Mouse (Mus musculus) neural tube, embryonic 15.5 days (tissue): ENCODE data around the gene Il18. TPM values are rescaled to one million over a fixed set of nuclear protein-coding genes. Genes with fewer than 3 reads are reported as not detected.

ENCODE experiments used
- ATAC-seq: fragments of 200-750 bp; cut with Nextera tagmentation; 2 replicates; pipeline ENCODE4 v1.8.0; 2017; ENCODE audit warnings: mild to moderate bottlenecking, moderate TSS enrichment, moderate library complexity; ENCODE audit not compliant: low FRiP score
- H3K27ac ChIP-seq: fragments of 300-500 bp; sonication (generic); replicated peaks from 2 replicates; pipeline ENCODE4 v1.5.1; 2015; ENCODE audit warnings: mild to moderate bottlenecking, inconsistent platforms
- H3K27me3 ChIP-seq: fragments of 300-500 bp; sonication (generic); replicated peaks from 2 replicates; pipeline ENCODE4 v1.6.1; 2015; ENCODE audit warnings: inconsistent platforms
- H3K36me3 ChIP-seq: fragments of 300-500 bp; sonication (generic); 2 replicates; pipeline ENCODE4 v1.6.1; 2015; ENCODE audit warnings: inconsistent platforms
- H3K4me1 ChIP-seq: fragments of 300-500 bp; sonication (generic); 2 replicates; pipeline ENCODE4 v1.6.1; 2015; ENCODE audit warnings: inconsistent platforms
- H3K4me2 ChIP-seq: fragments of 300-500 bp; sonication (generic); 2 replicates; pipeline ENCODE4 v1.6.1; 2015; ENCODE audit warnings: inconsistent platforms, mild to moderate bottlenecking, moderate library complexity
- H3K4me3 ChIP-seq: fragments of 300-500 bp; sonication (generic); replicated peaks from 2 replicates; pipeline ENCODE4 v1.5.1; 2015; ENCODE audit warnings: mild to moderate bottlenecking, inconsistent platforms
- H3K9ac ChIP-seq: fragments of 300-500 bp; sonication (generic); replicated peaks from 2 replicates; pipeline ENCODE4 v1.6.1; 2015; ENCODE audit warnings: mild to moderate bottlenecking, inconsistent platforms
- H3K9me3 ChIP-seq: fragments of 300-500 bp; sonication (generic); replicated peaks from 2 replicates; pipeline ENCODE4 v1.6.1; 2016; ENCODE audit warnings: inconsistent platforms
- WGBS: fragments of 180-500 bp; shearing (Covaris S2); methylation state at CpG from one replicate; pipeline ENCODE4 v1.1.7; 2015; ENCODE audit warnings: mixed read lengths; 5-methylcytosine and 5-hydroxymethylcytosine counted together
- polyA plus RNA-seq: library from polyadenylated mRNA; unstranded; fragments of >200 nt; fragmentation: Nextera tagmentation; extraction: Ambion mirVana; gene quantifications from 2 replicates; pipeline ENCODE4 v1.2.1, GENCODE M21; 2015

The Il18 gene
- polyA plus RNA-seq, 1 experiment from 2014 or later = 18.2 TPM

GRCm38 (mm10) chr9:50530890-50531289 lies 23.7 kb upstream of the Il18 start:
- Histone ChIP-seq H3K4me2 (no peak overlapping the region), H3K27ac (no peak overlapping the region), H3K9ac (no peak overlapping the region), H3K4me1 (peaks cover 16% of the 10 kb centered on the region), H3K36me3 (no peaks in the 10 kb centered on the region), H3K27me3 (no peaks in the 10 kb centered on the region), H3K4me3 (no peak overlapping the region), H3K9me3 (no peaks in the 10 kb centered on the region)
- ATAC-seq = no peak
- WGBS = 36% methylated on average over 2 of the region's 2 CpGs

GRCm38 (mm10) chr9:50533328-50533727 lies 21.3 kb upstream of the Il18 start:
- H3K4me3 ChIP-seq = no peak overlapping the region
- H3K36me3 ChIP-seq = no peaks in the 10 kb centered on the region
- ATAC-seq = no peak
- H3K4me2 ChIP-seq = no peak overlapping the region
- WGBS = 85% methylated on average over 11 of the region's 11 CpGs
- H3K9ac ChIP-seq = no peak overlapping the region
- no peaks in the 10 kb centered on the region for H3K9me3 ChIP-seq
- no peaks in the 10 kb centered on the region for H3K27me3 ChIP-seq
- no peak overlapping the region for H3K27ac ChIP-seq
- H3K4me1 ChIP-seq = no peaks in the 10 kb centered on the region

- Histone ChIP-seq H3K4me3 (no peak overlapping the region), H3K36me3 (no peaks in the 10 kb centered on the region), H3K27ac (no peak overlapping the region), H3K9ac (no peak overlapping the region), H3K4me2 (no peak overlapping the region), H3K27me3 (no peaks in the 10 kb centered on the region), H3K9me3 (no peaks in the 10 kb centered on the region), H3K4me1 (no peaks in the 10 kb centered on the region)
- no peak for ATAC-seq
- 84% methylated on average over 3 of the region's 3 CpGs for WGBS
These were observed 20.8 kb upstream of the Il18 start for GRCm38 (mm10) chr9:50533791-50534190.

- Histone ChIP-seq H3K4me3 (no peak overlapping the region), H3K9ac (no peak overlapping the region), H3K4me1 (no peaks in the 10 kb centered on the region), H3K9me3 (no peaks in the 10 kb centered on the region), H3K4me2 (no peak overlapping the region), H3K27me3 (no peaks in the 10 kb centered on the region), H3K27ac (no peak overlapping the region), H3K36me3 (no peaks in the 10 kb centered on the region)
- 83% methylated on average over 5 of the region's 5 CpGs for WGBS
- ATAC-seq = no peak
These were observed 18.7 kb upstream of the Il18 start for GRCm38 (mm10) chr9:50535930-50536329.

GRCm38 (mm10) chr9:50536603-50537135 lies 18.0 kb upstream of the Il18 start:
- Histone ChIP-seq H3K4me1 (no peaks in the 10 kb centered on the region), H3K27me3 (no peaks in the 10 kb centered on the region), H3K9me3 (no peaks in the 10 kb centered on the region), H3K4me3 (no peak overlapping the region), H3K36me3 (no peaks in the 10 kb centered on the region), H3K27ac (no peak overlapping the region), H3K4me2 (no peak overlapping the region), H3K9ac (no peak overlapping the region)
- 86% methylated on average over 7 of the region's 7 CpGs for WGBS
- no peak for ATAC-seq

GRCm38 (mm10) chr9:50537295-50537694 lies 17.3 kb upstream of the Il18 start:
- Histone ChIP-seq H3K4me3 (no peak overlapping the region), H3K9me3 (no peaks in the 10 kb centered on the region), H3K27me3 (no peaks in the 10 kb centered on the region), H3K27ac (no peak overlapping the region), H3K4me2 (no peak overlapping the region), H3K9ac (no peak overlapping the region), H3K36me3 (no peaks in the 10 kb centered on the region), H3K4me1 (no peaks in the 10 kb centered on the region)
- ATAC-seq = no peak
- WGBS = 78% methylated on average over 4 of the region's 4 CpGs

- Histone ChIP-seq H3K27ac (no peak overlapping the region), H3K4me2 (no peak overlapping the region), H3K9me3 (no peaks in the 10 kb centered on the region), H3K36me3 (no peaks in the 10 kb centered on the region), H3K4me3 (no peak overlapping the region), H3K27me3 (no peaks in the 10 kb centered on the region), H3K4me1 (no peaks in the 10 kb centered on the region), H3K9ac (no peak overlapping the region)
- no peak for ATAC-seq
- WGBS = 76% methylated on average over 7 of the region's 7 CpGs
These were observed 14.5 kb upstream of the Il18 start for GRCm38 (mm10) chr9:50540170-50540569.

GRCm38 (mm10) chr9:50542401-50542800 lies 12.2 kb upstream of the Il18 start:
- no peak for ATAC-seq
- Histone ChIP-seq H3K9me3 (no peaks in the 10 kb centered on the region), H3K4me3 (no peak overlapping the region), H3K9ac (no peak overlapping the region), H3K27ac (no peak overlapping the region), H3K4me1 (no peaks in the 10 kb centered on the region), H3K4me2 (no peak overlapping the region), H3K36me3 (no peaks in the 10 kb centered on the region), H3K27me3 (no peaks in the 10 kb centered on the region)
- 80% methylated on average over 9 of the region's 9 CpGs for WGBS

GRCm38 (mm10) chr9:50547859-50548478 lies 6.7 kb upstream of the Il18 start:
- Histone ChIP-seq H3K27ac (no peak overlapping the region), H3K4me2 (no peak overlapping the region), H3K4me3 (no peak overlapping the region), H3K27me3 (no peaks in the 10 kb centered on the region), H3K4me1 (no peaks in the 10 kb centered on the region), H3K9ac (no peak overlapping the region), H3K9me3 (no peaks in the 10 kb centered on the region), H3K36me3 (no peaks in the 10 kb centered on the region)
- ATAC-seq = no peak
- 64% methylated on average over 5 of the region's 5 CpGs for WGBS

GRCm38 (mm10) chr9:50548936-50549335 lies 5.7 kb upstream of the Il18 start:
- WGBS = 91% methylated on average over 4 of the region's 4 CpGs

GRCm38 (mm10) chr9:50552206-50552605 lies 2.4 kb upstream of the Il18 start:
- Histone ChIP-seq H3K9ac (no peak overlapping the region), H3K4me2 (no peak overlapping the region), H3K4me3 (no peak overlapping the region), H3K27ac (no peak overlapping the region), H3K36me3 (no peaks in the 10 kb centered on the region), H3K9me3 (no peaks in the 10 kb centered on the region), H3K27me3 (no peaks in the 10 kb centered on the region), H3K4me1 (peaks cover 14% of the 10 kb centered on the region)
- ATAC-seq = no peak
- WGBS = 94% methylated on average over 5 of the region's 5 CpGs

More at GRCm38 (mm10) chr9:50548936-50549335, 5.7 kb upstream of the Il18 start:
- H3K27me3 ChIP-seq = no peaks in the 10 kb centered on the region
- no peaks in the 10 kb centered on the region for H3K9me3 ChIP-seq
- no peaks in the 10 kb centered on the region for H3K36me3 ChIP-seq
- H3K9ac ChIP-seq = no peak overlapping the region
- 0 out of 2 replicates have a peak, but pooled peaks cover 2% of the 10 kb centered on the region for H3K4me1 ChIP-seq
- H3K4me2 ChIP-seq = no peak overlapping the region
- ATAC-seq = no peak
- H3K27ac ChIP-seq = no peak overlapping the region
- H3K4me3 ChIP-seq = no peak overlapping the region

- Histone ChIP-seq H3K27ac (no peak overlapping the region), H3K36me3 (no peaks in the 10 kb centered on the region), H3K27me3 (no peaks in the 10 kb centered on the region), H3K4me2 (no peak overlapping the region), H3K4me1 (peaks cover 14% of the 10 kb centered on the region), H3K4me3 (no peak overlapping the region), H3K9me3 (no peaks in the 10 kb centered on the region), H3K9ac (no peak overlapping the region)
- no peak for ATAC-seq
- WGBS = 89% methylated on average over 2 of the region's 2 CpGs
These were observed 1.1 kb upstream of the Il18 start for GRCm38 (mm10) chr9:50553547-50553946.
